Mouse (Mus musculus): ENCODE results near the gene Rsg1.
A peak's percentile ranks its signal among the peaks of the same experiment; 100 is the strongest.

The Rsg1 gene

DNA sequence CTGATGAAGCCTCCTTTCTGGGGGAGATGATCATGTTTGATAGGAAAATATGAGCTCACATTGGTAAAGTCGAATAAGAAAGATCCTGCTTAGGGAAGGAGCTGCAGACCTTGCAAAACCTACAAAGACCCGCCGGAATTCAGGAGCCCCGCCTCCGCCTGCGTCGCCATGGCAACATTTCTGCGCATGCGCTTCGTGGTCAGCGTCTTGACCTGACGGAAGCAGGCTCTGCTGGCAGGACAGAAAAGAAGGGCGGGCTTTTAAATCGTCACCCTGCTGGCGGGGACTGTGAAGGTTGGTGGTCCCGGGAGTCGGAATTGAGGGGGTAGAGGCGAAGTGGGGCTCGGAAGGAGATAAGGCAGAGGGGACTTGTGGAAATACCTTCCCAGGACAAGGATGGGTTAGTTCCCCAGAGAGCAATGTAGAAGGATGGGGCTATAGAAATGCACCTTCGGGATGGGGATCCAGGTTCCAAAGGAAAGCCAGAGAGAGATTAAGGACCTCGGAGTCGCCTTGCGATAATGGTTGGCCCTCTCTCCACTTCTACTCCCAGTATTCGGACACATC is at the start of gene Rsg1:
TSS of gene Rsg1 (plus strand) at position 187 of the 567 bp plus-strand sequence.
- peak; percentile 93 to 94 for DNase-seq (ENCODE audit: low spot score in 2 of 2)

DNA sequence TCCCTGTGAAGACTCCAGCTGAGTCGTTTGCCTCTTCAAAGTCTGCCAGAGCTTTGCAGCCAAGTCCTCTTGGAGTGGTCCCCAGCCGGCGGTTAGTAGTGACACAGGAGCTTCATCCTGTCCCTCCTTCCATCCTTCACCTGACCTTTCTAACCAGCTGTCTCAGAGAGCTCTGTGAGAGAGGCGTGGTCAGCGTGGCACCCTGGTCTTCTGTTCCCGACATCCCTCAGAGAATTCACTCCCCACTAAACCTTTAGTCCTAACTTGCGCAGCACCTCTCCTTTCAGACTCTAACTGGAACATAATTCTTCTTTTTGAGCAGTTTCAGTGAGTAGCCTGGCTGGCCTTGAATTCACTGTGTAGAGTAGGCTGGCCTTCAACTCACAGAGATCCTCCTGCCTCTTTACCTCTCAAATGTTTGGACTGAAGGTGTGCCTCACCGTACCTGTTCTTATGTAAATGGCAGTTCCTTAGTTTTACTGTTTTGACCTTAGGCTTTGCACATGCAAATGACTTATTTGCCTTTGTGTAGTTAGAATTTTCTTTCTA is 47.9 kb upstream of the Rsg1 start:
- DNase-seq (ENCODE audit: low spot score in 2 of 2) = no peak

DNA sequence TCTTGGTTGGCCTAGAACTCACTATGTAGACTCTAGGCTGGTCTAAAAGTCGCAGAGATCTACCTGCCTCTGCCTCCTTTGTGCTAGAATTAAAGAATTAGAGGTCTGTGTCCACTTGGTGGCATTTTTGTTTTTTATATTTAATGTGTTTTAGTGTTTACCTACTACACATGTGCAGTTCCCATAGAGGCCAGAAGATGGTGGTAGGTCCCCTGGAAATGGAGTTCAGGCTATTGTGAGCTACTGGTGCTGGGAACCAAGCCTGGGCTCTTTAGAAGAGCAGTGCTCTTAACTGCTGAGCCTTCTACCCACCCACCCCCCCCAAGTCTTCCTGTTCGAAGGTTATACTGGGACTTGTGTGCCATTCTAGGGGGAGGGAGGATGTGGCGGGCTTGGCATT is 46.6 kb upstream of the Rsg1 start:
- DNase-seq (ENCODE audit: low spot score in 2 of 2) = no peak

DNA sequence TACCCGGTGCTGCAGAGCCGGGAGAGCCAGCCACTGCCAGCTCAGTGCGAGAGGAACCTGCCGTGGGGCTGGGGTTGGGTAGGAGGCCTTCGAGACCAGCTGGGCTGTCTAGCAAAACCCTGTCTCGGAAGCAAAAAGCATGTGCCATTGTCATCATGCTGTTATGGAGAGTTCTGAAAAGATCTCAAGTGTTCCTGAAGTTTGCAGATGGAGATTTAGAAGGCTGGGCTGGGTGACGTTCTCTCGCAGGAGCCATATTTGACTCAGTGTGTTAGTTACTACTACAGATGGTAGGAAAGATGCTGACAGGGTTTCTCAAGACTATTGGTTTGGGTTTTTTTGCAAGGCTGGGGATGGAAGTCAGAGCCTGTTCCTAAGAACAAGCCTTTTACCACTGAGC is 41.6 kb upstream of the Rsg1 start:
- DNase-seq (ENCODE audit: low spot score in 2 of 2) = no peak

DNA sequence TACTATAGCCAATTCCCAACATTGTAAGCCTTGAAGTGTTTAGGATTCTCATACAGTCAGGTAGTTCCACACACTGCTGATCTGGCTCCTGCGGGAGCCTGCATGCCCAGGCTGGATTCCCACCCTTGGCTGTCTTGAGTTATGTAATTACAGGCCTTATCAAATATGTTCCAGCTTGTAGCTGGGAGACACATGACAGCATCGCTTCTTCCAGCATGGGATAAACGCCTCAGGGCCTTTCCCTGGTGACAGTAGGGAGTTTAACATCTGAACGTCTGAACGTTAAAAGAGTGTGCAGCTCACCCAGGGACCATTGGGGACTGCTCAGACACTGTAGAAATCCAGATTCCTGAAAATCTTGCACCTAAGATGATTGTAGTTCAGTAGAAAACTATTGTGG is 38.0 kb upstream of the Rsg1 start:
- DNase-seq (ENCODE audit: low spot score in 2 of 2) = peak in 1 of 2 experiments; percentile 5

DNA sequence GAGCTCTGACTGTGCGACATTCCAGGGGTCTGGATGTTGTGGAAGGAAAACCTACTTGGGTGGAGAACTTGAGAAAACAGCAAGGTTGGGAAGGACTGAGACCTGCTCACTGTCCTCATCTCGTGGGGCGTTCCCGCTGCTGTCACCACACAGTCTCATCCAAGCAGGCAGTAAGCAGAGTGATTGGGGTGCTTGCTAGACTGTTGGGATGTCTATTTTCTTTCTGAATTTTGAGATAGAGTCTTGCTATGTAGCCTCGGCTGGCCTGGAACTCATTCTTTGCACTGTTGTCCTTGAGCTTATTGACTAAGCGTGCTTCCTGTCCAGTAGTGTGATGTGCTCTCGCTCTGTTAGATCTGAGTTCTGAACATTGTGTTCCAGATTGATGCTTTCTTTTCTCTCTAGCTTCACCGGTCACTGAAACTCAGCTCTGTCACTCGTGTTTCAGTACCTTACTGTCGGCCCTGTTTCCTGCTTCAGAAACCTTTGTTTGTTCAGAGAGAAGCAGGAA is 37.4 kb upstream of the Rsg1 start:
- no peak for DNase-seq (ENCODE audit: low spot score in 2 of 2)

DNA sequence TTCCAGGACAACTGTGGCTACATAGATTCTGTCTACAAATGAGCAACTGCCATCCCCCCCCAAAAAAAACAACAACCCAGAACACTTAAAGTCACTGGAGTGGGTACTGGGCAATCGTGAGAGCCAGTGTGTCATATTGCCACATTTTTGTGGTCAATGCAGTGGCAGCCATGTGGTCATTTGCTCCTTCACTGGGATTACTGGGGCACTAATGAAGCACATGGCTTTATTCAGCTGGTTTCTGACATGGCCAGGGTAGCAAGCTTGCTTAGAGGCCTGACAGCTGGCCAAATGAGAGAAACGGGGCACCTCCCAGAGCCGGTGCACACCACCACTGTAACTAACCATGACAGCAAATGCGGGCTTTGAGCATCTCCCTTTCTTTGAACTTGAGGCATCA is 35.3 kb upstream of the Rsg1 start:
- no peak for DNase-seq (ENCODE audit: low spot score in 2 of 2)

DNA sequence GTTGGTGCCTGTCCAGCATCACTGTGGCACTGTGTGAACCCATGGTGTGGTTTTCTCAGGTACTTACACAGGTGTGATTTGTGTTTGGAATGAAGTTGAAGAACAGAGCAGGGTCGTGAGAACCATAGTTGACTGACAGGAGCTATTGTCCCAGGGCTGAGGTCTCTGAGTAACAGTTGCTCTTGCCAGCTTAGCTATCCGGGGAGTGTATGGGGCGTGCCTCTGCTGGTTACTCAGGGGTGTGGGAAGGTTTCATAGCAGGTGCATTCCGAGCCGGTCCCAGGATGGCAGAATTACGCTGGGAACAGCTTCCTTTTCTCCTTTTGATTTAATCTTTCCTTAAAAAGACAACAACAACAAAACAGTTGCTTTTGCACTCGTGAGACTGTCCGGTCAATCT is 32.9 kb upstream of the Rsg1 start:
- no peak for DNase-seq (ENCODE audit: low spot score in 2 of 2)

DNA sequence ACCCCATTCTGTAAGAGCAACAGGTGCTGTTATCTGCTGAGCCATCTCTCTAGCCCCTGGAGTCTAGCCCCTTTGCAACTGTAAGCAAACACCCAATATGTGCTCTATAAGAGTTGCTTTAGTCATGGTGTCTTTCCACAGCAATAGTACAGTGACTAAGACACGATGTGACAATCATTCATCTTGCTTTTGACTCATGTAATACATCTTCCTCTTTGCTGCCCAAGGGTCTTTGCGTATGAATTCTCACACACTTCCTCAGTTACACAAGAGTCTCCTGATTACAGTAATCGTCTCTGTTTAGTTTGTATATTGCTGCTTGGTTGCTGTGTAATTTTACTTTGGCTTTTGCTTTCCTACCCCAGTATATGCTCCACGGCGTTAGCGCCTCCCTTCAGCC is 31.8 kb upstream of the Rsg1 start:
- no peak for DNase-seq (ENCODE audit: low spot score in 2 of 2)

DNA sequence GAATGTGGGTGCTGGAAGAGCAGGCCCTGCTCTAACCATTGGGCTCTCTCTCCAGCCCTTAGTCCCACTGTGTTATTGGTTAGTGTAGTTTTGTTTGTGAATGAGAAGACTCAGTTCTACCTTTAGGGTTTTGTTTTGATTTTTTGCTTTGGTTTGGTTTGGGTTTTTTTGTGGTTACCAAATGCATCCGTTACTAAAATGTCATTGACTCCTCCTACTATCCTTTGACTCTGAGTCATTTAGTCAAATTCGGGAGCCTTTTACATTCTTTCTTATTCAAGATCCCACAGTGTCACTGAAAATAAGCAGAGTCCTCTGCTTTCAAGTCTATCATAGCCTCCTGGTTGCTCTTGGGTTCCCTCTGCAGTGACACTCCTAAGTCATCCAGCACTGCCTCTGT is 29.8 kb upstream of the Rsg1 start:
- no peak for DNase-seq (ENCODE audit: low spot score in 2 of 2)

DNA sequence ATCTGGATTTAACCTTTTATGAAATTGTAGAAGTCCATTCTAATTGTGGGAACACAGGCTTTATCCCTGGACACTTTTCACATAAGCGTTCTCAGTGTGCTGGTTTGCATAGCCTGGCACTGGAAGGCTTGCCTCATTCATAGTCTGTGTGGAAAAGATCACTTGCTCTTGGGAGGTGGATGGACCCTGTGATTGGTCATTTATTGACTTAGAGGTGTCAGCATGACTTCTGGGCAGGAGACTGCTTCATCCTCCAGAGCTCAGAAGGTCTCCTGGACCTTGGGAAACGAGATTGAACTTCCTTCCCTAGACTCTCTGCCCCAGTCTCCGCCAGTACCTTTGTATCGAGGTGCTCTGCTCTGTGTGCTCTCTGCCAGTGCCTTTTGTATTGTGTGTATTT is 29.3 kb upstream of the Rsg1 start:
- no peak for DNase-seq (ENCODE audit: low spot score in 2 of 2)

DNA sequence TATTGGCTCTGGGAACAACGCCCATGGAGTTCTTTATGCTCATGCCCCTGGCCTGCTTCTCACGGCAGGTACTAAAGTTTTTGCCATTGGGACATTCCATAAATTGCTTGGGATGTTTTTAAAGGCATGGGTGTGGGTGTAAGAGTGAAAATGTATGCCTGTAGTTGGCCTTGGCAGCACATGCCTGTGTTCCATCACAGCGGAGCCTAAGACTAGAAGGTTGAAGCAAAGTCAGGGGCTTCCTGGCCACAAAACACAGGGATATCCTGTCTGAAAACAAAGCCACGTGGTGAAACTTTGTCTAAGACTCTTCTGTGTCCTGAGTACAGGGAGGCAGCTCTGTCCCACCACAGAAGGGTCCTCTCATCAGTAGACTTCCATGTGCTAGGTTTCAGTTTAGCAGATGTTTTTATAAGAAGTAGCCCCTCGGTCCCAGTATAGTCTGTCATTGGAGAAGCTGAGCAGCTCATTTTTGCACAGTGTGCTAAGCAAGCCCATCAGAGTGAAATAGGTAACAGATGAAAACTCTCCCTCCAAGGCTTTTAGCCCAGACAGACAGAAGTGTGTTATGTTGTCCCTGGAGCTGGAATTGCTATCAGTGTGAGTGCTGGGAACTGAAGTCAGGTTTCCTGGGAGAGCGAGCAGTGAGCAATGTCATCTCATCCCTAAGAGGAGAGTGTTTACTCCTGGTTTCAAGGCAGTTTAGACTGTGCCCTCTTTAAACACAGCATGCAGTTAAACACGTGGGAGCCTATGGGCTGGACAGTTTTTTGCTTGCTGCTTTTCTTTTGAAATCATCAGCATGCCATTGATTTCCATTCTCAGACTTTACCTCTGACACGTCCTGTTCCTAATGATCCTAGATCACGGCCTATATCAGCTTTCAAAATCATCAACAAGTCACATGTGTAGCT is 26.6 kb upstream of the Rsg1 start:
- no peak for DNase-seq (ENCODE audit: low spot score in 2 of 2)

DNA sequence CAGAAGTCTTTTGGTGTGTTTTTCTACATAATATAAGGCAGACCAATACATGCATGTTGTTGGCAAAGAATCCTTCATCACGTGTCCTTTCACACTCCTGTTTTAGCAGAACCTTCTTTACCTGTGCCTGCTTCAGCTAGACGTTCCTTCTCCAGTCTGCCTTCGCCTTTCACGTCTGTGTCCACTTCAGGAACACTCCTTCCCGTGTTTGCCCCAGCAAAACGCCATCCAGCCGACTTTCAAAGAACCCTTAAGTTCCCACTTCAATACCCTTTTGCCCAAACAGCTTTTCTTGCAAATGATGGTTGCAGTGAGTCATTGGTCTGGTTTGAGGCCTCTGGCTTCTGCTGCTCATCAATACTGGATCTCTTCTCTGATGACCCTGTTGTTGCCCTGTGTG is 22.5 kb upstream of the Rsg1 start:
- DNase-seq (ENCODE audit: low spot score in 2 of 2) = no peak

DNA sequence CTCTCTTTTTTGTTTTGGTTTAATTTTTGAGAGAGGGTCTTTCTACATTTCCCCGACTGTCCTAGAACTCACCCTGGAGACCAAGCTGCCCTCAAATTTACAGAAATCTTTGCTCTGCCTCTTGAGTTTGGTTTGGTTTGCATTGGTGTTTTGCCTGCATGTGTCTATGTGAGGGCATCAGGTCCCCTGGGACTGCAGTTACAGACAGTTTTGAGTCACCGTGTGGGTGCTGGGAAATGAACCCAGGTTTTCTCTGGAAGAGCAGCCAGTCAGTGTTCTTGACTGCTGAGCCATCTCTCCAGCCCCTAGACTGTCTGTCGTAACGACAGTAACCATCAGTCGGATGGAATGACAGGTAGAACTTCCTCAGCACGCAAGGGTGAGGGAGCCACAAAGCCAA is 19.2 kb upstream of the Rsg1 start:
- DNase-seq (ENCODE audit: low spot score in 2 of 2) = no peak

DNA sequence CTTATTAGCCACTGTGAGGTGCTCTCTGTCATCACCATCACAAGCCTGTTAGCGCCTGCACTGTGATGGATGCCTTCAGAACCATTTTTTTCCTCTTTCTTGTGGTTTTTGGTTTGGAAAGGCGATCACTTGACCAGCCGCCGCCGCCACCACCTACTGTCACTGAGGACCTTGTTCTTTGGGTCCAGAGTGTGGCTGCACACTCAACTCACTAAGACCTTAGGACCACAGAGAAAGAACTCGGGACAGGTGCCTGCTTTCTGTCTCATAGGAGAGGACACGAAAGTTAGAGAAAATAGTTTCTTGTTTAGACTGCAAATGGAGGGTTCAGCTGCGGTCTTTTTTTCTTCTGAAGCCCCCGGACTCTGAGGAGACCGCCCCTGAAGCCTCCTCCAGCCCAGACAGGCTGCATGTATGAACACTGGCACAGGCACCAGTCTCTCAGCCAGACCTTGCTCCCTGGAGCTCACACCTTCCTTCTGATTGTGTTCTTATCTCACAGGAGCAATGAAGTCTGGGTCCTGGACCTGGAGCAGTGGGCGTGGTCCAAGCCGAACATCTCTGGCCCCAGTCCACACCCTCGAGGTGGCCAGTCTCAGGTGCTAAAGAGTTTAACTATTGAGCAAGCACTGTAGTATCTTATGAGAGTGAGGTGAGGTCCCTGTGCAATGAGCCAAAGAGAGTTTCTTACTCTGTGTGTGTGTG is 16.6 kb upstream of the Rsg1 start:
- DNase-seq (ENCODE audit: low spot score in 2 of 2) = no peak

DNA sequence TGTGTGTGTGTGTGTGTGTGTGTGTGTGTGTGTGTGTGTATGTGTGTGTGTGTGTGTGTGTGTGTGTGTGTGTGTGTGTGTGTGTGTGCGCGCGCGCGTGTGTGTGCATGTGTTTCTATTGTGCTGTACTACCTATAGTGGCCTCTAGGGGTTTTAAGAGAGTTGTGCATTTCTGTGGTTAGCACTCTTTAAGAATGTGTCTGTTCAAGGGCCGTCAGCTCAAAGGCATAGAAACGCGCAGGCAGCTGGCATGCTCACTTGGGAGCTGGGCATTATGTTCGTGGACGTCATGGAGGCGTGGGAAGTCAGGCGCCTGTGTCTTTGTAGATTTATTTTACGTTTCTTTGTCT is 16.1 kb upstream of the Rsg1 start:
- no peak for DNase-seq (ENCODE audit: low spot score in 2 of 2)

DNA sequence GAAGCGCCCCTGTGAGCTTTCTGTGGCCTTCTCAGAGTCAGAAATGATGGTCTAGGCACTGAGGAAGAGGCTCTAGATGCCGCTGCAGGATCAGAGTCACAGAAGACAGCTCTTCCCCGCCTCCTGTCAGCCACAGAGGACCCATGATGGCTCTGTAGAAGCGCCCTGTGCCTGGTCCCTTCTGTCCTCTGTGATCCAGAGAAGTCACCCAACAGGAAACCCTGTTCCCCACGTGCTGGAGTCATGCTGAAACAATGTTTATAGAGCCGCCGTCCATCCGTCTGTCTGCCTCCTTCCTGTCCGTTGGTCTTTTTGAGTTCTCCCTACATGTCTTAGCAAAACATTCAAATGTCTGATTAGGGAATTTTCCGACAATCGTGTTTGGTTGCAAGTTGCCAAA is 12.8 kb upstream of the Rsg1 start:
- DNase-seq (ENCODE audit: low spot score in 2 of 2) = no peak

DNA sequence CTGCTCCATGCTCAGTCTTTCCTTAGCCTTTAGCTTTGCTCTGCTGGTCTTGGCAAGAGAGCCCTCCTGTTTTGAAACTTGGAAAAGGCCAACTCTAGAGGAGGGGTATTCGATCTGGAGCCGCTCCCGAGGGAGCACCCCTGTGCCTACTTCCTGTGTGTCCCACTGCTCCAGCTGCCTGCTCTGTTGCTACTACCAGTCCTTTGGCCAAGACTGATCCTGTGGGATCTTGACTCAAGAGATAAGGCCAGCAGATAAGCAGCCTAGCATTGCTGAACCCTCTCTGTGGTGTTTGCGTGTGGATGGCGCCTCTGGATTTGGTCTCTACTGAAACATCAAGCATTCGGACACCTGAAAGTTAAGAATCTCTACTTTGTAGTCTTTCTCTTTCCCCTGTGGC is 11.6 kb upstream of the Rsg1 start:
- DNase-seq (ENCODE audit: low spot score in 2 of 2) = no peak

DNA sequence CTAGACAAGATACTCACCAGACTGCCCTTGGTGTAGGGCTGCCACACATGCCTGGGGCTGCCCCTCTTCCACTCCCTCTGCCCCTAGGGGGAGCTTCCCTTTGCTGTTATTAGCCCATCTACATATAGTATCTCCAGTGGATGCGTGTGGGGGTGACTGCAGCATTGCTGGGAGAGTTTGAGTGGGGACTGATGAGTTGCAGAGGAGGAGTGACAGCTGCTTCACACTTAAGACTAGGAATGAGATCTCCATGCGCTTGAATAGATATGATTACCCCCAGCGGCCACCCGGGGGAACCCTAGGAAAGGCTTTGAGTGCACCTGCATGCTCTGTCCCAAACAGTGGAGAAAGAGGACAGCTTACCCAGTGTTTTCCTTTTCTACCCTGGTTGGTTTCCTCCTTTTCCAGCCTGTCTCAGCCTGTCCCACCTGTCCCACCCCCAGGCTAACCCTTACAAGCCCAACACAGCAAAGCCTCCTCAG is 9.1 kb upstream of the Rsg1 start:
- peak in 1 of 2 experiments; percentile 22 for DNase-seq (ENCODE audit: low spot score in 2 of 2)

DNA sequence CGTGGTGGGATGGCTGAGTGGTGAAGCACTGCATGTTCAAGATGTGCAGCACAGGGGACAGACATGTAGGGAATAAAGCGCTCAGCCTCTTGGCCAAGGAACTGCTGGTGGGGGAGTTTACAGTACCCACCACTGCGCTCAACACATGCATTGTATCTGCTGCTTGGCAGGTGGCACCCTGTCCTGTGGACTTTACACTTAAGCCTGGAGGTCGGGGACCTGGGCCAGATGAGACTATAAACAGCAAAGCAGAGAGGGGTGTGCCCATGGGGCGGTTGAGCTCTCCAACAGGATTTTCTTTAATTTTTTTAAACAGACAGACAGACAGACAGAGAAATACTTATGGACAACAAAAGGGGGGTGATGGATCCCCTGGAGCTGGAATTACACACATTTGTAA is 6.7 kb upstream of the Rsg1 start:
- no peak for DNase-seq (ENCODE audit: low spot score in 2 of 2)

DNA sequence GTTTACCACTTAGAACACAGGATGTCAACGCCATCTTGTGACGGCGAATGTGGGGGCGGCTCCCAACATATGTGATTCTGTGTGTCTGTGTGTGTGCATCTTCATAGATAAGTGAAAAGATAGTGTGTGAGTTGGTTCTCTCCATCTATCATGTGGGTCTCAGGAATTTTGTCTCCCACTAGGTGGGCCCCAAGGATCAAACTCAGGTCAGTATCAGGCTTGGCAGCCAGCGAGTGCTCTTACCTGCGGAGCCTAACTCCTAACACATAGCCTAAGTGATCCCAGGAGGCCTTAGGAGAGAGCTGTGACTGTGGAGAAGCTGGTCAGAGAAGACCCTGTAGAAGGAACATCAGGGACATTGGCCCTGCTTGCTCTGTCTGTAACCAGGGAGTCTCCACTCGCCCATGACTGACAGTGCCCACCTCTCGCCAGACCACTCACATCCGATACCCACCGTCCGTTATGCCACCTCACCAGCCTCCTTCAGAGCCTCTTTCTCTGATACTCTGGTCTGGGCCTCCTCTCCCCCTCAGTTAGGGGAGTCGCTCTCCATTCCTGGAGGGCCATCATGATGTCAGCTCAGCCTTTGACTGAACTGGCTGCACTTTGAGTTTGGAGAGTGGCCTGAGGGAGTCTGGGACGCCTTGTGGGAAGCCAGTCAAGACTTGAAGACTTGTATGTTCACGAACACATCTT is 3.1 kb upstream of the Rsg1 start:
- DNase-seq (ENCODE audit: low spot score in 2 of 2) = no peak

DNA sequence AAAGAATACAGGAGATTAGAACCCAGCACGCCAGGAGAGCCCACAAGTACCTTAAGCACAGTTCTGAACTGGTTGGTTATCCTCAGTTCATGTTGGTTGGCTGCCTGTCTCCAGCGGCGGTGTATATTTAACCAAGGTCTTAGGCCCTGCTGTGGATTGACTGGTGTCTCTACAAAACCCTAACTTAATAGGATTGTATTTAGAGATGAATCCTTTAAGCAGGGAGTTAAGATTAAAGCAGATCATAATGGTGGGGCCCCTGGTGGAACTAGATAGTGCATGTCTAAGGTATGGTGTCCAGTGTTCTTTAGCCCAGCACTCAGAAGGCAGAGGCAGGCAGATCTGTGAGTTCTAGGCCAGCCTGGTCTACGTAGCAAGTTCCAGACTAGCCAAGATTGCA is 2.1 kb upstream of the Rsg1 start:
- DNase-seq (ENCODE audit: low spot score in 2 of 2) = no peak

Data from urinary bladder, postnatal 36 days (tissue).